Mouse (Mus musculus) retina, postnatal 1 day (tissue): ENCODE measurements around the gene Orai3.

Experiments used
- DNase-seq: peaks from one replicate; pipeline ENCODE4 v3.0.0-alpha.2; 2012

Orai3 gene

GRCm38 (mm10) chr7:127799738-127800137 lies 30.1 kb downstream of the Orai3 start:
- DNase-seq: no peak

DNA sequence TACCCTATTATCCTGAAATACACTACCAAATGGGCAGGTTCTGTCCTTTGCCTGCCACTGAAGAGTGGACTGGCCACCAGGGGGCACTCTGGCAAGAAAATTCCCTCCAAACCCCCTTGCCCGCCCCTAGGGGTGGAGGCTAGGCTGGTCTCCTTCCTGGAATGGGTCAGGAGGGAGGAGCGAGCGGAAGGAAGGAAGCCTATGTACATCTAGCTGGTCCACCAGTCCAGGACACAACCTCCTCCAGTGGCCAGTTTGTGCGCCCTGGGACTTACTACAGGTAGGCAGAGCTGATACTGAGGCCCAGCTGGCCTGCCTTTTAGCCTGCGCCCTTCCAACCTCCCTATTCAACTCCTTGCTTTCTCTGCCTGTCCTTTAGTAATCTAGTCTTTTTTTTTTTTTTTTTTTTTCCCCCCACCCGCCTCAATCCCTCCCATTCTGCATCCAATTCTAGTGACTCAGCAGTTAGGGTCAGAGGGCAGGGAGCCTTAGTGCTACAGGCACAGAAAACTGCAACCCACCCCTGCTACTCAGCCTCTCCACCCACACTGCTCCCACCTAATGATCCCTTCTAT lies 30.9 kb downstream of the Orai3 start, which contains the start of gene Hsd3b7:
TSS of gene Hsd3b7 (plus strand) at position 170 of the 575 bp plus-strand sequence.
- DNase-seq: peak; percentile 94

DNA sequence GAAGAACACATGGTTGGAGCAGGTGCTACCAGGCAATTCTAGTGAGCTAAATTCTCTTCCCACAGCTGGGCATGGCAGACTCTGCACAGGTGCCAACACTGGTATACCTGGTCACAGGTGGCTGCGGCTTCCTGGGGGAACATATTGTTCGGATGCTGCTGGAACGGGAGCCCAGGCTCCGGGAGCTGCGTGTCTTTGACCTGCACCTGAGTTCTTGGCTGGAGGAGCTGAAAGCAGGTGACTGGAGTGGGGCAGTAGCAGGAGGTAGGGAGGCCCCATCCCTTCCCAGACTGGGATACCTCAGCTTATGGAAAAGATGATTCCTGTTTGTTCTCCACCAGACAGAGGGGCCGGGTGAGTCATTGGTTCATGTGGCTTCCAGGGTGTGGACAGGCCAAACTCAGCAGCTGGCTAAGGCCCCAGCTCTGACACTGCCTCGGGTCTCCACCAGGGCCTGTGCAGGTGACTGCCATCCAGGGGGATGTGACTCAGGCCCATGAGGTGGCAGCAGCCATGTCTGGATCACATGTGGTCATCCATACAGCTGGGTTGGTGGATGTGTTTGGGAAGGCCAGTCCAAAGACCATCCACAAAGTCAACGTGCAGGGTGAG lies 31.5 kb downstream of the Orai3 start:
- no peak for DNase-seq

DNA sequence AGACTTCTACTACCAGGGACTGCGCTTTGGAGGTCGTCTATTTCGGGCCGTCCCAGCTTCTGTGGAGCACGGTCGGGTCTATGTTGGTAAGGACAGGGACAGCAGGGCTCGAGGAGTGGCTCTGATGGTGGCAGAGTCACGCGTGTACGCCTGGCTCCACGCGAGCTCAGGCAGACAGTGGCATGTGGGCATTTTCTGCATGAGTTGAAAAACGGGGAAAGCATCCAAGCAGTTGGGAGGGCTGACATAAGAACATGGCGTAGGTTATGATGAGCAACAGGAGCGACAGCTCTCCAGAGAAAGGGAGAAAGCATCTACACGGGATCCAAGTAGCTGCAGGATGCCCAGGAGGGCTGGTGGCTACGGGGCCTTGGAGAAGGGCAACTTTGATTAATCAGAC lies 32.7 kb downstream of the Orai3 start:
- DNase-seq: no peak

DNA sequence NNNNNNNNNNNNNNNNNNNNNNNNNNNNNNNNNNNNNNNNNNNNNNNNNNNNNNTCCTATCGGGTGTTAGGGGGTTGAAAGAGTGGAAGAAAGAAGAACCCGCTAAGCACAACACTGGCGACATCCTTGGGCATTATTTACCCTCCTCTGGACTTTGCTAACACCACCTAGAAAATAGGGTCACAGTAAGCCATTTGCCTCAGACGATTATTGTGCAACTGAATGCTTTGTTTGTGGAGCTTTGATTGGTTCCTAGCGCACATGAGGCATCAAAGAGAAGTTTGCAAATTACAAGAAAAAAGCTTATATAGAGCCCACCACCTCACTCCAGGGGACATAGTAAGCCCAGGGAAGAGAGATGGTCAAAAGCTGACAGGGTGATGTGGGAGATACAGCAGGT lies 39.2 kb downstream of the Orai3 start:
- no peak for DNase-seq

DNA sequence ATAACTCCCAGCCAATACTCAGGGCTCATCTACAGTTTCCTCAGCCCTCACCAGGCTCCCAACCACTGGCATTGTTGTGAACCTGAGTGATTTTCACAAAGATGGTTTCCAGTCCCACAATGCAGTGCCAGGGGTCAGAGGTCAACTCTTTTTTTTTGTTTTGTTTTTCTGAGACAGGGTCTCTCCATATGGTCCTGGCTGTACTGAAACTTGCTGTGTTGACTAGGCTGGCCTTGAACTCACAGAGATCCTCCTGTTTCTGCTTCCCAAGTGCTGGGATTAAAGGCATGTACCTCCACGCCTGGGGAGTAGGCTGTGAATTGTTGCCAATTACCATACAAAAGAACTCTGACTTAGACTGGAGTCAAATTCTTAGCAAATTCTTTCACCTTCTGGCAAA lies 40.2 kb downstream of the Orai3 start:
- DNase-seq: no peak

DNA sequence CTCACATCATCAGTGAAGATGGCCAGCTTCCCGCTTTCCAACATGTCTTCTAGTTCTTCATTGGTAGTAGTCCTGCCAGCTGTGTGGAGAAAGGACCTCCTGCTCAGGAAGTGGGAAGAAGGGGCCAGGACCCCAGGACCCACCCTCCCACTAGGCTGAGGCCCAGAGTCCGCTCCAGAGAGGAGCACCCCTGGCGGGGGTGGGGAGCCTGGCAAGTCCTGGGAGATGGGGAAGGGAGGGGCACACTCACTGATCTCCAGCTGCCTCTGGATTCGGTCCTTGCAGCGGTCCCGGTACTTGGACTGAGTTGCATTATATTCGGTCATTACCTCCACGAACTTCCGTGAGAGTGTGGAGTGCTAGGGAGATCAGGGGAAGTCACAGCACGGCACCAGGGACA lies 41.0 kb downstream of the Orai3 start:
- DNase-seq: no peak

DNA sequence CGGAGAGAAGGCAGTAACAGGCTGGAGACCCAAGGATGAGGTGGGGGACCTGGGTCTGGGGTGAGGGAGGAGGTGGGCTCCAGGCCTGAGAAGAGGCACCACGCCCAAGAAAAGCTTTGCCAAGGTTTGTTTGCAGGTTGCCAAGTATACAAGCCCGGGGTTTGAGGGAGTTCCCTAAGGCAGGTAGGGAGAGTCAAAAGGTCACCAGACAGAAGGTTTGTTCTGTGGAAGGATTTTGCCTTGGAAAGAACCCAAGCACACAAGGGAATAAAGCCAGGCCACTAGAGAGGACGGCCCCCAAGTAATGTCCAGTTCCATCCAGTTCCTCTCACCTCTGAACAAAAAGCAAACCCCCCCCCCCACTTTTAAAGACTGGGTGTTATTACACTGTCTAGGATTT lies 41.6 kb downstream of the Orai3 start:
- no peak for DNase-seq

DNA sequence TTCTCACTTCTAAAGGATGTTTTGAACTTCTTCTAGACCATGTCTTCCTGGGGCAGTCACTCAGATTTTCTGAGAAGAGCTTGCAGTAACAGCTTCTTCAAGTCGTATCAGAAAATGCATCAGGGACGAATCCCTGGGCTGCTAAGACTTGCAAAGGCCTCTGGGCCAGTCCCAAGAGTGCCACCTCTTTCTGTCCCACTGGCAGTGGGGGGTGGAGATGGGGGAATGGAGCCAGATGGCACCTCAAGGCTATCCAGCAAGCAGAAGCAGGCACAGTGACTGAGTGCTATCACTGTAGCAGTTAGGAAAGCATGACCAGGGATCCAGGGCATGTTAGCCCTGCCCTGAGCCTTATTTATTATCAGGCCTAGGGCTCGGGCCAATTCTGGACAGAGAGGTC lies 42.7 kb downstream of the Orai3 start:
- DNase-seq: no peak

DNA sequence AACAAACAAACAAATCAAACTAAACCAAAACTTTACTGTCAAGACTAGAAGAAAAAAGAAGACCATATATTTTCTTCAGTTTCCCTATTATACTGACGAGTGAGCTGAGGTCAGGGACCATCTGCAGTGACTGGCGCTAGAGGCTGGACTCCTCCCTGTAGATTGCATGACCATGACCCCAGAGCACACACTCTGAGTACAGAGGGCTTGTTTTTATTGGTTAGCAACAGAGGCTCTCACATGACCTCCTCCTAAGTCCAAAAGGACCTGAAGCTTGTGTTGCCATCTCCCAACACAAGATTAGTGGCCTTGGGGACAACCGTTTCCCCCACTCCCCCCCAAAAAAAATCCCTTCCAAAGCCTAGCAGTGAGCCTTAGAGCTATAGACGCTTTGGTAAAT lies 44.2 kb downstream of the Orai3 start:
- DNase-seq: no peak

- no peak for DNase-seq
Measured at GRCm38 (mm10) chr7:127814241-127814921, 44.8 kb downstream of the Orai3 start.

GRCm38 (mm10) chr7:127815116-127815665 lies 45.6 kb downstream of the Orai3 start:
- DNase-seq: no peak

- DNase-seq: peak; percentile 52
Measured at GRCm38 (mm10) chr7:127815954-127816821, 46.6 kb downstream of the Orai3 start.

DNA sequence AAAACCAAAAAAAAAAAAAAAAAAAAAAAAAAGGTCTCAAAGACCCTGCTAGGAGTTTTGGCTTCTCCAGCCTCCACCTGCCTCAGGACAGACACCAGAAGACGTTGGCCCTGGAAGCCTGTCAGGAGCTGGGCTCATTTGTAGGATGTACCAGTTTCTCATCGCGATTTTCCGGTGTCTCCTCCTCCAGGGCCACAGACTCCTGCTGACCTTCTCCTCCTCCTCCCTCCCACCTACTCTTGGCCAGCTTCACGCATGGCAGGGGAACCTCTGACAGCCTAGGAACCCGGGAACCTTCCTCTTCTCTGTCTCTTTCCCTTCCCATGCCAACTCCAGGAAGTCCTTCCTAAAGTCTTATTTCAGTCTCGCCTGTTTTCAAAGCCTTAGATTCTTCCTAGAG lies 47.4 kb downstream of the Orai3 start:
- DNase-seq: no peak

DNA sequence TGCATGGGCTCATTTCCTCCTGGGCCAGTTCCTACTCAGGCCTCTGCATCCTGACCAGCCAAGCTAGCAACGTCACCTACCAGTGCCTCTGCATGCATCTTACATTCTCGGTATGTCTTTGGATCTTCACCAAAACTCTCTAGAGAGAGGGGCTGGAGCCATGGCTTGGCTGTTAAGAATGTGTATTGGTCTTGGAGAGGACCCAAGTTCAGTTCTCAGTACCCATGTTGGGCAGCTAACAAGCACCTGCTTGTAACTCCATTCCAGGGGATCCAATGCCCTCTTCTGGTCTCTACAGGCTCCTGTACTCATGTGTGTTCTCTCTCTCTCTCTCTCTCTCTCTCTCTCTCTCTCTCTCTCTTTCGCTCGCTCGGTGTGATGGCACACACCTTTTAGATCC lies 48.2 kb downstream of the Orai3 start:
- no peak for DNase-seq

DNA sequence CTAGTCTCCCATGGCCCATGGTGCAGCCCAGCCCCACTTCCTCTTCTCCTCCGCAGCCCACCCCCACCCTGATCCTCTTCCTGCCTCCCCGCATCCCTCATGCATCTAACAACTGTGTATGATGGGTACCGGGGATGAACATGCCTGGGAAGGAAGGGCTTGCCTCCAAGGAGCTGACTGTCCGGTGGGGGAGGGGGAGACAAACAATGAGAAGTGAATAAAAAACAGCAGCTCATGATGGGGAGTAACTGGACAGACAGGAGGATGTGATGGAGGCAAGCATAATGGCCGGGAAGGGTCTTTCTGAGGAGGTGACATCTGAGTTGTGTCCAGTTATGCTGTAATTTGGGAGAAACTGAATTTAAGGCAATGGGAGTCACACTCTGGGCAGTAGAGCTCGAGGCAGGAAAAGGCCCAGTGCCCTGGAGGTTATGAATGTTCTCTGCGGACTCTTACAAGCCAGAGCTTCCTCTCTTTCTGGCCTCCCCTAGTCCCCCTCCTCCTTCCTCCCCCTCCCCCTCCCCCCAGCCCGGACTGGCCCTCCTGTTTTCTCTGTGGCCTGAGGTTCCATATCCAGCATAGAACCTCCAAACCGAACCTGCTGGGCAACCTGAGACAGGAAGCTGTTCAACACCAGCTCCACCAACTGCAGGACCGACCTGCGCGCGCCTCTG lies 51.4 kb downstream of the Orai3 start:
- DNase-seq: no peak

DNA sequence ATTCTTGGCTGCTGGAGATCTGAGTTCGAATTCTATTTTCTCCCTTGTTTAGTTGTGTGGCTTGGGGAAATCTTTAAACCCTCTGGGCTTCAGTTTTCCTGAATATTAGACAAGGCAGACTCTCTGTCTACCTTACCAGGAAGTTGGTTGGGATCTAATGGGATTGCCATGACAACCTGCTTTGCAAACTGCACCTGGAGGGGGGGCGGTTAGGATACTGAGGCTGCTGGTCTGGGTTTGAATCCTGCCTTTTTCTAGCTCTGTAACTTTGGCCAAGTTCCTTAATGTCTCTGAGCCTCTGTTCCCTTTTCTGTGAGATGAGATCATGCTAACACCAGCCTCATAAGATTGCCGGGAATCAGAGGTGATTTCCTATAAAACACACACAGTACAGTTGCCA lies 52.9 kb downstream of the Orai3 start:
- DNase-seq: no peak

- no peak for DNase-seq
Measured at GRCm38 (mm10) chr7:127823236-127824171, 53.9 kb downstream of the Orai3 start.

GRCm38 (mm10) chr7:127824176-127824871 lies 54.7 kb downstream of the Orai3 start, which contains the start of the genes Stx4a and Stx1b:
TSS of gene Stx4a (plus strand) at chr7:127824294.
TSS of gene Stx1b (minus strand) at chr7:127824549.
- peak; percentile 84 for DNase-seq
